Mouse (Mus musculus) c-Kit-negative CD71-positive TER-119-positive erythroid progenitor cells, embryonic 14.5 days (primary cell): ENCODE measurements around the gene Rflna.
A peak's percentile ranks its signal among the peaks of the same experiment; 100 is the strongest.

ENCODE experiments used
- DNase-seq: peaks from one replicate; pipeline ENCODE4 v3.0.0-alpha.2; 2013; ENCODE audit warnings: low read depth, low spot score

Gene Rflna

DNA sequence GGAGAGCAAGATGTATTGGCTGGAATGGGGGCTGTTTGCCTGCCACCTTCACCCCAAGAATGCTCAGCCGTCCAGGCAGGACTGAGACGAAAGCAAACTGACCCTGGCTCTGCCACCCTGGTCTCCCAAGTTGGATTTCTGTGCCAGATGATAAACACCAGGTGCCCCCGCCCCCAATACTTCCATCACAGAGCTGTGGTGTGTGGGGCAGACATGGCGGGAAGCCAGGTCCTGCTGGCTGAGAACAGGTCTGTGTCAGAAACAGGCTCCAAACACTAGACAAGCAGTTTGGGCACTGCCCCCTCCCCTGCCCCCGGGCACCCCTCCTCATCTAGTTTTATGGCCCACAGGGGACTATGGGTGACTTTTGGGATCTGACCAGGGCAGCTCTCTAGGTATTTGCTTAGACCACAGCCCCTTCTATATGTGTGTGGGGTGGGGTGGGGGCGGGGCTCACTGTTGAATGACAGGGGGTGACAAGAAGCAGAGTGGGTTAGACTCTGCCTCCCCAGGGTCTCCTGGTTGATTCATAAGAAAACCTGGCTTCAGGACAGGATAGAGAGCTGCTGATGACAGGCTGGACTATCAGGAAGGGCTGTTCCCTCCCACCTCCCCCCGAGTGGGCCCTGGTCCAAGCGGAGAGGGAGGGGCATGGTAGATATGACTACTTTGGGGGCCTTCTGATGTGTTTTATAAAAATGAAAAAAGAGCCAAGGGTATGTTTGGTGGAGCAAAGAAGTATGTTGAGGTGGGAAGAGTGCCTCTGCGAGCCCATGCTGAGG, 3.0 kb downstream of the Rflna start:
- no peak for DNase-seq

DNA sequence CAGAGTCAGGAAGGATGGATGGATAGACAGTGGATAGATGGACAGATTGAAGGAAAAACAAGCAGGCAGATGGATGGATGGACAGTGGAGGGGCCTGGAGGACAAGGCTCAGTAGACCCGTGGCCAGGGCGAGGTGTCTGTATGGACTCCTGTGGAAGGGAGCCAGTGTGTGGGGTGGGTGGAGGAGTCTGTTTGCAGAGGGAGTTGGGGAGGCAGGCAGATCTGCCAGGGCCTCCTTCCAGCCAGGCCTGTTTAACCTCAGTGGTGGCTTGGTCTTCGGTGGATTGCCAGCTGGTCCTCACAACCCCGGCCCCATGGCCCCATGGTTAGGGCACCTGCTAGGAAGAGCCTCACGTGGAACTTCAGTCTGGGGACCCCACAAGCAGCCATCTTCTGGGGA, 3.9 kb downstream of the Rflna start:
- no peak for DNase-seq

DNA sequence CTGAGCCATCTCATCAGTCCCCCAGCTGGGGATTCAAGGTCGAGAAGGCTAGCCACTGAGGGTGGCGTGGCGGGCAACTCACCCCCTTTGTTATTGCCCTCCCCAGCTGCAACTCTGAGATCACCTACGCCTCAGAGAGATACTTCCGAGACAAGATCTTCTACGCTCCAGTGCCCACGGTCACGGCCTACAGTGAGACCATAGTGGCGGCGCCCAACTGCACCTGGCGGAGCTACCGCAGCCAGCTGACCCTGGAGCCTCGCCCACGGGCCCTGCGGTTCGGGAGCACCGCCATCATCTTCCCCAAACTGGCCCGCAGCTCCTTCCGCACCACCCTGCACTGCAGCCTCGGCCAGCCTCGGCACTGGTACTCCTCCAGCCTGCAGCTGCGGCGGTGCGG, 8.1 kb downstream of the Rflna start:
- DNase-seq: no peak

DNA sequence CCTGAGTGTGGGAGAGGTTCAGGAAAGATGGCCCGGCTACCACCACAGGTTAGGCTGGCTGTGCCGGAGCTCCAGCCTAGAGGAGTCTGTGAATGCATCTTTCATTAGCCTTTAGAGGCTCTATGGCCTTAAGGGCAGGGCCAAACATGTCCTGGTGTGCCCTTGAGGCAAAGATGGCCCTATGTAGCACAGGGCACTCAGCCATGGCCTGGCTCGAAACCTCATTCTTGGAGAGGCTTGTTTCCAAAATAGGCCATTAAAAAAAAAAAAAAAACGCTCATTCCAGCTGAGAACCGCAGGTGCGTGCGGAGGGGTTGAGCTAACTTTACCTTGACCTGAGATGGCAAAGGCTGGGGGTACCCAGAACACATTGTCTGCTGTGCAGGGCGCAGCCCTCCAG, 8.6 kb downstream of the Rflna start:
- DNase-seq: no peak

DNA sequence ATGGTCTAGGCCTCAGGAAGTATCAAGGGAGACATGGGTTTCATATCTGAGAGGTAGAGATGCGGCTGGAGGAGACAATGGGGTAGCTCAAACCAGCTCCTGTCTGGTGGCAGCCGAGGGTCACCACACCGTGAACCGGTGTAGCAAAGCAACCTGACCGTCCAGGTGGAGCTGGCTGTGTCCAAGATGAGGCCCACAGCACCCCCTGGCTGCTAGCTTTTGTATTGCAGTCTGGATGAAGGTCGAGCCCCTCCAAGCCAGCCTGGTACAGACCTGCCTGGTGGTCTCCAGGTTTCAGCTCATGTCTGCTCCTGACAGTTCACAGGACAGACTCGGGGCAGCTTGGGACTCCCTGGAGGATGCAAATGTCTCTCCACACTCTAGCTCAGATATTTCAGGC, 11.5 kb downstream of the Rflna start:
- peak; percentile 15 for DNase-seq

DNA sequence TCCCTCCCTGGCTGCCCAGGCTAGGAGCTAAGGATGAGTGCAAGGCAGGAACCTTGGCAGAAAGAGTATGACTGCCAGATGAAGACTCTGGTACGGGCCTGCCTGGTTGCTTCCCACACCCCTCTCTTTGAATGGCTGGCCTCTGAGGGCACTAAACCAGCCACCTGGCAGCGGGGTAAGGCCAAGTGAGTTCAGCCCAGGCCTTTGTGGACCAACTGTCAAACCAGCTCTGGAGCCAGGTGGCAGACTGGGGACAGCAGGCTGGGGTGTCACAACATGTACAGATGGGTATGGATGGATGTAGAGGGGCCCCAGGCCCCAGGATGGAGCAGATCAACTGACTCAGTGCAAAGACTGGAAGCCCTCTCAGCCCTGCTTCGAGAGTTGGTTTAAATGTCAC, 12.0 kb downstream of the Rflna start:
- DNase-seq: no peak

DNA sequence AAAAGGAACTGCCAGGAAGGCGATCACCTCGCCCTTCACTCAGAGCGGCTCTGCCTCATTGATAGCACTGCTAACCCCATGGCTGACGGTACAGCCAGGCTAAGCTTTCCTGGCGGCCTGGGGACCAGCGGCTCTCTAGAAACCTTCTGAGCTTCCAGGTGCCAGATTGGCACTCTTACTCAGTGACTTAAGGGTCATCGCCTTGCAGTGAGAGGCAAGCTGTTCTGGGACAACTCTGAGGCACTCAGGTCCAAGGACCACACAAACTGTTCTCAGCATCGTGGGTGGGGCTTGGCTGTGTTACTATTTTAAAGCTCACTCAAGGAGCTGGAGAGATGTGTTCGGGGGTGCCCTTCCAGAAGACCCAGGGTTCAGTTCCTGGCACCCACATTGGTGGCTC, 12.6 kb downstream of the Rflna start:
- no peak for DNase-seq

DNA sequence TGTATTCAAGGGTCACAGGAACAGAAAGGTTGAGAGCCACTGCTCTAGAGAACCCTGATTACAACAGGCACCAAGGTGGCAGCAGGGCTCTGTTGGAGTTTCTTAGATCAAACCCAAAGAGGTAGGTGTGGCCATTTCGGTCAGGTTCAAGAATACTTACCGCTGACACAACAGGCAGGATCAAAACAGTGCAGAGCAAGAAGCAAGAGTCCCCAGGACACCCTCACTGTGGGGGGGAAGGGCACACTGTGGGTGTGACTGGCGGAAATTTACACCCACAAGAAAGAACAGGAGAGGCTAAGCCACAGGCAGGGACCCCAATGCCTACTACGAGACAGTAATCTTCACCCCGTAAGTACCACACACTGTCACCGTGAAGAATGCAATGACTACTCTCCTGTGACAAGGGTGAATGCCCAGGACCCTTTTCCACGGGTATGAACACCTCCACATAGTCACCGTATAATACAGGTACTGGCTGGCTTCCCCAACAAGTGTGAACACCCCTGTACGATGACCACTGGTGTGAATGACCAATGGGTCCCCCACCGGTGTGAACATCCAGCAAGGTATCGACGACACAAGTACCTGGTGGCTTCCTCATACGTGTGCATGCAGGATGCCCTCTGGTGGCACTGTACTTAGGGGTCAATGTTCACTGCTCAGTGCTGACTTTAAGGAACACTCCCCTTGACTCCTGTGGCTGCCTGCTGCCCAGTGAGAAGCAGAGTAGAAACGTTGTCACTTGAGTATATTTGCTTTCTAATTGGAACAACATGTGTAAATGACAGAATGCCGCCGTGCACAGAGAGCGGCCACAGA, 13.6 kb downstream of the Rflna start:
- DNase-seq: no peak

DNA sequence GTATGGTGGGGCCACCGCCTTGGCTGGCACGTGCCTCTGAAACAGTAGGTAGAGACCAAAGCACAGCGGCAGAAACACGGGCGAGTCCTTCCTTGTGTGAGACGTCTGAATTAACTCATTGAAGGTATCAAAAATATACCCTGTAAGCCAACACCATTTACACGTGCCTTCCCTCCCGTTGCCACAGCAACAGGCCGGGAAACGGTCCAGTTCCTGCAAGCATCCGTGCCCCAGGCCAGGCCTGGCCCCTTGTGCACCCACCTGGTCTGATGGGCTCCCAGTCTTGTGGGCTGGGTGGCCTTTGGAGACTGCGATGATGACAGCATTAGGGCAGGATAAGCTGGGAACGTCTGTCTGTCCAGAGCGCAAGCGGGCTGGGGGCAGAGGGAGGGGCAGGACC, 14.3 kb downstream of the Rflna start:
- DNase-seq: no peak

DNA sequence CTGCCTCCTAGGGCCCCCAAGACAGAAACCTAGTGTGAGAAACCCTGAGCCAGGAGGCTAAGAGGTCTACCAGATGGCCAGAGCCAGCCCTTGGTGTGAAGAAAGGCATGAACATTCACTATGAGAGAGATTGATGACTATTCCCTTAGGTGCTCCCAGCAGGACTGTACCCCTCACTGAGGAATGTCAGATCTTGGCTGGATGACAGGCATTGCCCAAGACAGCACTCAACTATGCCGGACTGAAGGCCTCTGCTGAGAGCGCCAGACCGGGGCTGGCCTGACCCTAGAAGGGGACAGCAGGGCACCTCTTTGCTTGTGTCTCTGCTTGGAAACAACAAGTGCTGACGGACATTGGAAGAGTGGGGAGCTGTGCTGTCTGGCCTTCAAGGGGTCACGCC, 16.1 kb downstream of the Rflna start:
- no peak for DNase-seq

DNA sequence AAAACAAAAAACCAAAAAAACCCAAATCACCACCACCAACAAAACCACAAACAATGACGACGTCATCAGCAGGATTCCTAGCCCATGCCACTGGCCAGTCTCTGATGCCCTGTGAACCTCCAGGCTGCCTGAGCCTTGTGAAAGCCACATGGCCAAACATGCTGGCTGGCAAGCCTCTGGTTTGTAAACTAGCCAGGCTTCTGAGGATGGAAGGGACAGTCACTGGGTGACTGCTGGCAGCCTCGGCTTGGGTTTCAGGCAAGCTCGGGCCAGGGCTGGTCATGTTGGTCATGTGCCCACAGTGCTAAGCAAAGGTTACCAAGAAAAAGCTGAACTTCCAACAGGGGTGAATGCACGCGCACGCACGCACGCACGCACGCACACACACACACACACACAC, 18.3 kb downstream of the Rflna start:
- no peak for DNase-seq

DNA sequence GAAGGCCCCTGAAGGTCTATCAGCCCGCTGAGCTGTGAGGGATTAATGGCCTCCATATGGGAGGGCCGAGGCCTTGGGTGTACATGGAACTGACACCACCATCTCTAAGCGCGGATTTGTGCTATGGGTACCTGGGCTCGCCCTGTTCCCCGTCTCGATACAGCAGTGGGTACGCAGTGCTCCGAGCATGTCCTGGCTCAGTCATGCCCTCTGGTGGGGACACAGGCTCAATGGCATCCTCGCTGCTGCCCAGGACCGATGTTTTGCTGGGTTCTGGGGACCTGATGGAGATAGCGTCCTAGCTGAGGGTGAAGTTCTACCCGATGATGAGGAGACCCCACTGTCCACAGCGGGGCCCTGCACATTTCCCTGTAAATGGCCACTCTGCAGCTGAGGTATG, 21.0 kb downstream of the Rflna start:
- DNase-seq: no peak

DNA sequence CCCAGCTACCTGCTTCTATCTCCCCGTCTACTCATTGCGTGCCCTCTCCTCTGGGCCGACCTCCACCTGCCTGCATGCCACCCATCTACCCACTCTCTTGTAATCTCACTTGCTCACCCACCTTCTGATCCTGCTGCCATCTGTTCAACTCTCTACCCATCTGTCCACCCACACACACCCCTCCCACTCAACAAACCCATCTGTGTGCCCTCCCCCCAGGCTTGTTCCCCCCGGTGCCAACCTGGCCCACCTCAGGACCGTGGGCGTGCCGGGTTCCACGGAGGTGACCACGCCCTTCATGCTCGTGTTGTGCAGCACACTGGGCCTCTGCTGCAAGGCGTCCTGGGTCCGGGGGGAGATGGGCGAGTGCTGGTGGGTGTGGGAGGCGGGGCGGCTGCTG, 25.4 kb downstream of the Rflna start:
- no peak for DNase-seq

DNA sequence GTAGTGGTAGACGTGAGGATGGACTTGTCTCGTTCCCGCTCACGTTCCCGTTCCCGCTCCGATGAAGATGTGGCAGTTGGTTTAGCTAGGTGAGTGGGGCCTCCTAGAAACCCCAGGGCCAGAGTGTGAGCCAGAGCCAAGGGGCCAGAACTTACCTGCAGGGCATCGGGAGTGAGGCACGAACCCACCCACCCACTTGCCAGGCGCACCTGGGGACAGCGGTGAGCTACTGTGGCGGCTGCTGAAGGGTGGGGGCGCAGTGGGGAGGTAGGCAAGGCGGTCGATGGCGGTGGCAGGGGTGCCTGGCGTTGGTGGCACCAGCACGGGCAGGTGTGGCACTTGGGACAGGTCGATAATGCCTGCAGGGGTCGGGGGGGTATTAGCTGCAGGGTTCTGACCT, 25.9 kb downstream of the Rflna start:
- DNase-seq: no peak

DNA sequence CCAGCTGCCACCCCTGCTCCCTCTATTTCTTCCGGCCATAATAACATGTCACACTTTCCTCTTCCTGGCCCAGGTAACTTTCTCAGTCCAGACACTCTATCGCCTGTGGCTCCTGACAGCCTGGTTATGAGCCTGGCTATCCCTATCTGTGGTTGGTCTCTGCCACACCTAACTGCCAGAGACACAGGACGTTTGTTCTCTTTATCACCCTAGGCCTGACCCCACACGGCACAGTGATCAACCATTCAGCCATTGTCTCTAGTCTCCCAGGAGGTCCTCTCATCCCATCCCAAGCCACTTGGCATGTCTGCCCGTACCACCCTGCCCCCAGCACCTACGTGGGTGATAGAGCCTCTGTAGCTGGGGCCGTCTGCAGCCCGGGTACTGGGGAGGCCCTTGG, 33.5 kb downstream of the Rflna start:
- DNase-seq: no peak

DNA sequence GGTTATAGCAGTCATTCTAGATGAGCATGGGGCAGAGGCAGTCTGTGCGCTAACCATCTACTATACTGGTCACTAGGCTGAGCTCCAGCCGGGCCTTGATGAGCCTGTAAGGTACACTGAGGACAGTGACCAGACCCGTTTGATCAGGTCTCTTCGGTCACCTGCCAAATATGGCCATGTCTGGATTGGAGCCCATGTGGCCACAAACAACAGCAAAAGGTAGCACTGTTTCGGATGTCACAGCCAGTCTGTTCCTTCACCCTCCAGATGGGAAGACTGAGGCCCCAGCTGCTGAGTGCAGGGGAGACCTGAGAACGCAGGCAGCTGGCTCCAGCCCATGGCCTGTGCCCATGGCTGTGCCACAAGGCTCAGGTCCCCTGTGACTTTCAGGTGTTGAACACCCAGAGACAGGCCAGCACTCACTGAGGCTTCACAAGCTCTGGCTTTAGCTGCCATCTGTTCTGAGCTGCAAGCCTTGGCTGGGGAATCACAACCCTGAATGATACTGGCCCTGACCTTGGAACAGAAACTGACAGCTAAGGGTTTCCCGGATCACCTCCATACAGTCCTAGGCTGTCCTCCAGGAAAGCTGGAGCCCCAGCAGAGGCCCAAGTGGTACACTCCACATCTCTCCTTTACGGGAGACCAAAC, 36.5 kb downstream of the Rflna start:
- DNase-seq: no peak

DNA sequence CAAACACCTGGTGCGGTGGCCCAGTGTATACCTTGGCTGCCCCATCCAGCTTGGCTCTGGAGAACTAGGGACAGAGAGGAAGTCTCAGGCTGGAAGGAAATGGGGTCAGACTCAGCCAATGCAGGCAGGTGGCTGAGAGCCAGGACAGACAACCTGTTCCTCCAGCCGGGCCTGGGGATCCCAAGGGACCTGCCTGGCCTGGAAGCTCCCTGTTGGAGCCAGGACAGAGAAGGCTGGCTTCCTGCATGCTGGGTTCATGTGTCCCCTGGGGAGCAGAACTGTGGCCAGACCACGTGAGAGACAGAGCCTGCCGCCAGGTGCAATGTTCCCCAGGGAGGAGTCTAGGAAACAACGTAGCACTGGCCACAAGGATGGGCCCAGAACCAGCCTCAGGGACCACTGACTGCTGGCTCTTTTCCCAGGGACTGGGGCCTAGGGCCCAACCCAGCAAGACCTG, 37.1 kb downstream of the Rflna start:
- DNase-seq: no peak

DNA sequence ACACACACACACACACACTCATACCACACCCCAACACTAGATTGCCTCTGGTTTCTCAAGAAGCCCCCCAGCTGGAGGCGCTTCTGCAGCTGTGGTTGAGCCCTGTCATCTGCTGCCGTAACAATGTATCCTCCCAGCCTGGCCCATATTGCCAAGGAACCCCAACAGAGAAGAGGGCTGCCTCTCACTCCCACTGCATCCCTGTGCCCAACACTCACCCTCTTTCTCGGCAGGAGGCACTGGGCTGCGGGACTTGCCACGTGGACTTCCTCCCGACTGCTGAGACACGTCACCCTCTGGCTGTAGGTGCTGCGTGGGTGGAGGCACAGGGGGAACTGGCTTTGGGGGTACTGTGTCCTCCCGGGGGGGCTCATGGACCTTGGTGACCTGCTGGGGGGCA, 38.6 kb downstream of the Rflna start:
- DNase-seq: no peak

DNA sequence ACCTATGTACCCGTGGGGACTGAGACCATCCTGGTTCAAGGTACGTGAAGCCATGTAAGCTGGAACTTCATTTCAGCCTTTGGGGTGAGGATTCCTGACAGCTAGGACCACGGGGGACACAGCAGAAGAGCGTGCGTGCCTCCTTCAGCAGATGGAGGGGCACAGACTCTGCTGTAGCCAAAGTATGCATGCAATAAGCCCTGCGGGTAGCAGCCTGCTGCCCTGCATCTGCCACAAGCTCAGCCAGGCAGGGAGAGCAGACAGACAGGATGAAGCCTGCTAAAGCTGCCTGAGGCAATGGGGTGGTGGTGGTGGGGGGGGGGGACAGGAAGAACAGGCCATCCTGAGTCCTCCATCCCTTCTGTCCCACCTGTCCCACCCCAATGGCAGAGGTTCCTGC, 40.4 kb downstream of the Rflna start:
- no peak for DNase-seq

DNA sequence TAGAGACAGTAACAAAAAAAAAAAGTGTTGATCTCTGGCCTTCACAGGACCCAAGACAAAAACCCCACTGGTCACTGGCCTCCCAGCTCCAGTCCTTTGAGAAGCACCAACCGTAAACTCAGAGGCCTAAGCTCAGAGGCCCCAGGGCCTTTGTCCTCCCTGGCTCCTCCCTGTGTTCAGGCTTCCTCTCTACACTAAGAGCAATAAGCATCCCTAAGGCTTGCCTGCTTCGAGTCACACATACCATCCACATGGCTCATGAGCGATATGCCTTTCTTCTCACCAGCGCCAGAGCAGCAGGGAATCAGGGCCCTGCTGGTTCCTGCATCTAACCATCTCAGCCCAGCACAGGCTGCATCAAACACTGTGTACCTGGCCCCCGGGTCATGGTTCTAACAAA, 42.2 kb downstream of the Rflna start:
- no peak for DNase-seq

DNA sequence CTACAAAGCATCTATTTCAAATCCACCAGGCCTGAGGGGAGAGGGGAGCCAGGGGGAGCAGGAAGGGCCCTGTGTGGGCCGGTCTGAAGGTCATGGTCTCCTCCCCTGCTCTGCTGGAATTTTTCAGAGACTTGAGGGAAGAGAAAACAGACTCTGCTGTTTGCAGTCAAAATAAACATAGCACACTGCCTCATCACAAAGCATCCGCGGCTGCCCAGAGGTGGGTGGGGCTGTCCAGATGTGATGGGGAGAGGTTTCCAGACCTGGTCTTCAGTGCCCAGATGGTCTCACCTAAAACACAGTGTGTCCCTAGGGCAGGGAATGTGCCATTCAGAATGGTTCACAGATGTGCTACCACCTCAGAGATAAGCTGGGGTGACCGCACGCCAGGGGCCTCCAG, 43.4 kb downstream of the Rflna start:
- DNase-seq: no peak

DNA sequence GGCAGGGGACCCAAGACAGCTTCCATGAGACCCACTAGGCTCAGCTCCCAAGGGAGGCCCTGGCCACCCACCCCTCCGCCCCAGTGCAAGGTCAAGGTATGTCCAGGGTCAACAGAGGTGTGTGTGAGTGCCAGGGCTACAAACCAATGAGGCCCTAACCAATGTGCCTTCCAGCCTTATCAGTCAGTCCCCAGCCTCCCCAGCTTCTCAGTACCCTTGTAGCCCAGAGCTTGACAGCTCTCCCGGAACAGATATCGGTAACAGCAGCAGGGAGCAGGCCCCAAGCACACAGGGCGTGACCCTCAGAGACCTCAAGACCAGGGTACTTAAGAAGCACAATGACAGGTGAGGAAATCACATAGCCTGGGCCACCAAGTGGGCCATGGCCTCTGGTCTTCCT, 46.5 kb downstream of the Rflna start:
- peak; percentile 68 for DNase-seq

DNA sequence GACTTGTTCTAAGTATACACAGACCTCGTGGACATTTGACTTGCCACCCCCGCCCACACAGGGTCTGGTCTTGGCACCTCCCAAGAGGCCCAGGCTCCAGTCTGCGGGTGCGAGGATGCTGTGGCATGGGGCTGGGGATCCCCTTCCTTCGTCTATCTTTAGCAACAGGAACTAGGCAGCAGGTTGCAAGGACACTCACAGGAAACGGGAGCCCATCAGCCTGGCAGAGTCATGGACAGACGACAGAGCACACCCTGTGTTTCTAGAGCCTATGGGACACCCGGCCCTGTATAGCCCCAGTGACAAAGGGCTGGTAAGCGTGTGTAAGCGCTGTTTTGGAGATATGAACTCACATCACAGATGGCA, 49.2 kb downstream of the Rflna start:
- DNase-seq: no peak
